Mouse (Mus musculus): ENCODE data around the gene Mip. TPM values are rescaled to one million over a fixed set of nuclear protein-coding genes. Genes with fewer than 3 reads are reported as not detected.

The Mip gene
- total RNA-seq, 1 experiment, result 2.8 TPM

- Histone ChIP-seq H3K27ac (ENCODE audit: insufficient read depth, low read depth, low read length, poor library complexity, severe bottlenecking) (peak overlapping the region; percentile 77), H3K4me3 (ENCODE audit: insufficient read depth in 1 of 2, low read depth in 1 of 2, low read length in 2 of 2, poor library complexity in 1 of 2, severe bottlenecking in 1 of 2) (no peak overlapping the region), H3K9me3 (ENCODE audit: control insufficient read depth, insufficient read depth, low read depth, low read length) (no peaks in the 10 kb centered on the region), H3K36me3 (ENCODE audit: control insufficient read depth, insufficient read depth, low read length, poor library complexity, severe bottlenecking) (no peaks in the 10 kb centered on the region), H3K9ac (ENCODE audit: insufficient read depth, low read depth, low read length, poor library complexity, severe bottlenecking) (no peak overlapping the region), H3K4me1 (ENCODE audit: control insufficient read depth in 2 of 2, insufficient read depth in 2 of 2, low read length in 2 of 2, poor library complexity in 1 of 2) (peaks cover 2 to 8% of the 10 kb centered on the region in 2 experiments; a peak in 3 of 4 replicates)
- TF ChIP-seq MAFK (IDR thresholded peaks at IDR 0.05; ENCODE audit: insufficient read depth, low read depth, low read length) (no peak), CHD2 (IDR thresholded peaks at IDR 0.05; ENCODE audit: low read depth, low read length) (no peak), ZC3H11A (IDR thresholded peaks at IDR 0.05; ENCODE audit: borderline replicate concordance, low read depth, low read length) (no peak), HCFC1 (IDR thresholded peaks at IDR 0.05; ENCODE audit: borderline replicate concordance, insufficient read depth, low read length) (no peak), ZNF384 (IDR thresholded peaks at IDR 0.05; ENCODE audit: low read depth, low read length) (no peak)
- in situ Hi-C loops (cut with MboI; ENCODE audit: low sequenced_read_pairs in 2 of 2, unreplicated experiment in 2 of 2), result loop anchor here in 1 of 2 experiments (10.0 kb wide), 1 partner anchor 89 kb away; the partner anchor contains the start of gene Baz2a
- no peak for DNase-seq (ENCODE audit: low read depth, low spot score)
Measured at GRCm38 (mm10) chr10:128184296-128184695, 41.3 kb upstream of the Mip start.

GRCm38 (mm10) chr10:128185277-128185940 lies 40.2 kb upstream of the Mip start:
- DNase-seq (ENCODE audit: low read depth, low spot score), result no peak
- no peaks in the 10 kb centered on the region for H3K36me3 ChIP-seq (ENCODE audit: control insufficient read depth, insufficient read depth, low read length, poor library complexity, severe bottlenecking)
- TF ChIP-seq ZC3H11A (IDR thresholded peaks at IDR 0.05; ENCODE audit: borderline replicate concordance, low read depth, low read length) (no peak), CHD2 (IDR thresholded peaks at IDR 0.05; ENCODE audit: low read depth, low read length) (no peak), MAFK (IDR thresholded peaks at IDR 0.05; ENCODE audit: insufficient read depth, low read depth, low read length) (no peak)
- 0 out of 4 replicates have a peak overlapping the region, but pooled peaks of 1 of the 2 experiments have one; percentile 19 for H3K4me3 ChIP-seq (ENCODE audit: insufficient read depth in 1 of 2, low read depth in 1 of 2, low read length in 2 of 2, poor library complexity in 1 of 2, severe bottlenecking in 1 of 2)
- peak overlapping the region; percentile 81 for H3K27ac ChIP-seq (ENCODE audit: insufficient read depth, low read depth, low read length, poor library complexity, severe bottlenecking)
- H3K9me3 ChIP-seq (ENCODE audit: control insufficient read depth, insufficient read depth, low read depth, low read length), result no peaks in the 10 kb centered on the region
- peaks cover 2 to 7% of the 10 kb centered on the region in 2 experiments; a peak in 3 of 4 replicates for H3K4me1 ChIP-seq (ENCODE audit: control insufficient read depth in 2 of 2, insufficient read depth in 2 of 2, low read length in 2 of 2, poor library complexity in 1 of 2)
- in situ Hi-C loops (cut with MboI; ENCODE audit: low sequenced_read_pairs in 2 of 2, unreplicated experiment in 2 of 2), result loop anchor here in 1 of 2 experiments (10.0 kb wide), 1 partner anchor 91 kb away; the partner anchor contains the start of gene Baz2a
- peak overlapping the region; percentile 51; the same call in 1 of the 2 replicates for H3K9ac ChIP-seq (ENCODE audit: insufficient read depth, low read depth, low read length, poor library complexity, severe bottlenecking)

- TF ChIP-seq ZNF384 (IDR thresholded peaks at IDR 0.05; ENCODE audit: low read depth, low read length) (no peak), CHD2 (IDR thresholded peaks at IDR 0.05; ENCODE audit: low read depth, low read length) (no peak), HCFC1 (IDR thresholded peaks at IDR 0.05; ENCODE audit: borderline replicate concordance, insufficient read depth, low read length) (peak; percentile 21; the same call in 1 of the 2 replicates), MAFK (IDR thresholded peaks at IDR 0.05; ENCODE audit: insufficient read depth, low read depth, low read length) (peak; percentile 8; the same call in 1 of the 2 replicates), ZC3H11A (IDR thresholded peaks at IDR 0.05; ENCODE audit: borderline replicate concordance, low read depth, low read length) (peak; percentile 63; the same call in 1 of the 2 replicates)
- Histone ChIP-seq H3K27ac (ENCODE audit: insufficient read depth, low read depth, low read length, poor library complexity, severe bottlenecking) (peak overlapping the region; percentile 81; the same call in 1 of the 2 replicates), H3K9me3 (ENCODE audit: control insufficient read depth, insufficient read depth, low read depth, low read length) (no peaks in the 10 kb centered on the region), H3K4me3 (ENCODE audit: insufficient read depth in 1 of 2, low read depth in 1 of 2, low read length in 2 of 2, poor library complexity in 1 of 2, severe bottlenecking in 1 of 2) (no peak overlapping the region), H3K4me1 (ENCODE audit: control insufficient read depth in 2 of 2, insufficient read depth in 2 of 2, low read length in 2 of 2, poor library complexity in 1 of 2) (peaks cover 2 to 7% of the 10 kb centered on the region in 2 experiments; a peak in 3 of 4 replicates), H3K9ac (ENCODE audit: insufficient read depth, low read depth, low read length, poor library complexity, severe bottlenecking) (no peak overlapping the region), H3K36me3 (ENCODE audit: control insufficient read depth, insufficient read depth, low read length, poor library complexity, severe bottlenecking) (no peaks in the 10 kb centered on the region)
- in situ Hi-C loops (cut with MboI; ENCODE audit: low sequenced_read_pairs in 2 of 2, unreplicated experiment in 2 of 2), result loop anchor here in 1 of 2 experiments (10.0 kb wide), 1 partner anchor 91 kb away; the partner anchor contains the start of gene Baz2a
- peak; percentile 95 for DNase-seq (ENCODE audit: low read depth, low spot score)
Measured at GRCm38 (mm10) chr10:128185959-128186358, 39.7 kb upstream of the Mip start.

GRCm38 (mm10) chr10:128187181-128187605 lies 38.4 kb upstream of the Mip start:
- H3K4me1 ChIP-seq (ENCODE audit: control insufficient read depth in 2 of 2, insufficient read depth in 2 of 2, low read length in 2 of 2, poor library complexity in 1 of 2), result peaks cover 2 to 7% of the 10 kb centered on the region in 2 experiments; a peak in 3 of 4 replicates
- H3K4me3 ChIP-seq (ENCODE audit: insufficient read depth in 1 of 2, low read depth in 1 of 2, low read length in 2 of 2, poor library complexity in 1 of 2, severe bottlenecking in 1 of 2), result no peak overlapping the region; a peak in 1 of 4 replicates
- in situ Hi-C loops (cut with MboI; ENCODE audit: low sequenced_read_pairs in 2 of 2, unreplicated experiment in 2 of 2), result loop anchor here in 1 of 2 experiments (10.0 kb wide), 1 partner anchor 92 kb away; the partner anchor contains the start of gene Baz2a
- DNase-seq (ENCODE audit: low read depth, low spot score), result peak; percentile 89
- peak overlapping the region; percentile 92; the same call in 1 of the 2 replicates for H3K27ac ChIP-seq (ENCODE audit: insufficient read depth, low read depth, low read length, poor library complexity, severe bottlenecking)
- H3K9ac ChIP-seq (ENCODE audit: insufficient read depth, low read depth, low read length, poor library complexity, severe bottlenecking), result peak overlapping the region; percentile 63; the same call in 1 of the 2 replicates
- H3K36me3 ChIP-seq (ENCODE audit: control insufficient read depth, insufficient read depth, low read length, poor library complexity, severe bottlenecking), result no peaks in the 10 kb centered on the region
- no peak for TF ChIP-seq CHD2 (IDR thresholded peaks at IDR 0.05; ENCODE audit: low read depth, low read length)
- no peak for TF ChIP-seq ZNF384 (IDR thresholded peaks at IDR 0.05; ENCODE audit: low read depth, low read length)
- TF ChIP-seq MAFK (IDR thresholded peaks at IDR 0.05; ENCODE audit: insufficient read depth, low read depth, low read length), result no peak
- no peak for TF ChIP-seq HCFC1 (IDR thresholded peaks at IDR 0.05; ENCODE audit: borderline replicate concordance, insufficient read depth, low read length)
- no peak for TF ChIP-seq ZC3H11A (IDR thresholded peaks at IDR 0.05; ENCODE audit: borderline replicate concordance, low read depth, low read length)
- no peaks in the 10 kb centered on the region for H3K9me3 ChIP-seq (ENCODE audit: control insufficient read depth, insufficient read depth, low read depth, low read length)

Data from ES-E14 (cell line).